Mouse (Mus musculus) urinary bladder, postnatal 25 days (tissue): Measurements from ENCODE around the gene Lbr.

Experiments used
- DNase-seq: peaks from one replicate; pipeline ENCODE4 v3.0.0; 2022; ENCODE audit warnings: low spot score

Lbr gene

DNA sequence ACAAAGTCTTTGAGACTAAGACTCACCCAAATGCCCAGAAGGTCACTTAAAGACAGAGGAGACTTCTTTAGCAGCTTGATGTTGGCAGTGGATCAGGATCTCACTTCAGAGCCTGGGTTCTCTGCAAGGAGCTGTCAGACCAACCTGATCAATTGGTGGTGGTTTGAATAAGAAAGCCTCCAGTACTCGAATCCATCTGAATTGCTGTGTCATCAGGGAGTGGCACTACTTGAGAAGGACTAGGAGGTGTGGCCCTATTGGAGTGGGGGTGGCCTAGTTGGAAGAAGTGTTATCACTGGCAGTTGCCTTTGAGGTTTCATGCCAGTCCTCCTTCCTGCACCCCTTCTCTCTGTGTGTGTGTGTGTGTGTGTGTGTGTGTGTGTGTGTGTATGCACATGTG is 66.3 kb downstream of the Lbr start:
- DNase-seq = no peak

DNA sequence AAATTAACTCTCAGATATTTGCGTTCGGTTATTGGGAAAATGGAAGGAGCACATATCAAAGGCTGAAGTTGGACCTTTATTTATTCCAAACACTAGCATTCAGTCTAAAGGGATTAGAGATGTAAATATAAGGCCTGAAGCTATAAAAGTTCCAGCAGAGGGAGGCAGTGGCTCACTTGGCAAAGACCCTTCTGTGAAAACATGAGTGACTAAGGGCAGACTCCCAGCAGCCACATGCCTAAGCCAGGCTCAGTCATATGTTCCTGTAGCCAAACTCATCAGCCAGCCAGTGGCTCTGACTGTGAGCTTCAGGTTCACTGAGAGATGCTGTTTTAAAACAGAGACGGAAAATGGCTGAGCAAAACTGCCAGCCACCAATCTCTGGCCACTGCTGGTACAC is 71.0 kb downstream of the Lbr start:
- DNase-seq = no peak

DNA sequence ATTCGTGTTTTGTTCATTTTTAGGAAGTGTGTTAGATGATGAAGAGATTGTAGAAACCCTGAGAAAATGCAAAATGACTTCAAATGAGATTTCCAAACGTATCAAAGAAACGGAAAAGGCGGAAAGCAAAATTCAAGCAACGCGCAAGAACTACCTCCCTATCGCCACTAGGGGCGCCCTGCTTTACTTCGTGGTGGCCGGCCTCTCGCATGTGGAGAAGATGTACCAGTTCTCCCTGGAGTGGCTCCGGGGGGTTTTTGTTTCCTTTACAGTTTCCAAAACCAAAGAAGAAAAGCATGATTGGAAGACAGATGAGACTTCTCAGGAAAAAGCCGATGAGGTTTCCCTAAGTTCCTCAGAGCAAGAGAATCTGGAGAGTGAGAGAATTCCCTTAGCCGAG is 73.5 kb downstream of the Lbr start:
- DNase-seq = no peak
